Mouse (Mus musculus) stomach, postnatal 0 days (tissue): ENCODE data around the gene Nipa2.

ENCODE experiments used
- CTCF ChIP-seq: IDR thresholded peaks from 2 replicates; pipeline ENCODE4 v1.5.1; 2016; ENCODE audit warnings: antibody characterized with exemption, low read depth, mild to moderate bottlenecking, moderate library complexity
- EP300 ChIP-seq: optimal IDR thresholded peaks from 2 replicates; pipeline ENCODE3; 2016; ENCODE audit warnings: antibody characterized with exemption

DNA sequence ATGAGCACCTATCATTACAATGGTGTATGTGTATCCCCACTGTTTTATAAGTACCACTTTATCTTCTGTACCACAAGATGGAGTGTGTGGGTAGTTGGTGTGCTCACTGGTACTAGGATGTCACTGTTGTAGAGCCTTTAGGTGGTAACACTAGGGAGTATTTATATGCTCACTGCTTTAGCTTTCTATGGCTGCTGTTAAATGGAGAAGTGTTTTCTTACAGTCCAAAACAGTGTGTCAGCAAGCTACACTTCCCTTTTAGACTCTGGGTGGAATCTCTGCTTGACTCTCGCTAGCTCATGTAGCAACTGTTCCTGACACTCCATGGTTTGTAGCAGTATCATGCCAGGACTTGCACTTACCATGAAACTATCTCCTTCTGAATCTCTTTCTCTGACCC lies 52.8 kb downstream of the Nipa2 start:
- TF ChIP-seq CTCF (no peak), EP300 (no peak)
